Mouse (Mus musculus) liver (tissue): ENCODE results near the gene Hist1h2bh.

Source experiments
- DNase-seq: peaks from one replicate; pipeline ENCODE4 v3.0.0-alpha.2; 2020; ENCODE audit warnings: mixed read lengths

The Hist1h2bh gene

DNA sequence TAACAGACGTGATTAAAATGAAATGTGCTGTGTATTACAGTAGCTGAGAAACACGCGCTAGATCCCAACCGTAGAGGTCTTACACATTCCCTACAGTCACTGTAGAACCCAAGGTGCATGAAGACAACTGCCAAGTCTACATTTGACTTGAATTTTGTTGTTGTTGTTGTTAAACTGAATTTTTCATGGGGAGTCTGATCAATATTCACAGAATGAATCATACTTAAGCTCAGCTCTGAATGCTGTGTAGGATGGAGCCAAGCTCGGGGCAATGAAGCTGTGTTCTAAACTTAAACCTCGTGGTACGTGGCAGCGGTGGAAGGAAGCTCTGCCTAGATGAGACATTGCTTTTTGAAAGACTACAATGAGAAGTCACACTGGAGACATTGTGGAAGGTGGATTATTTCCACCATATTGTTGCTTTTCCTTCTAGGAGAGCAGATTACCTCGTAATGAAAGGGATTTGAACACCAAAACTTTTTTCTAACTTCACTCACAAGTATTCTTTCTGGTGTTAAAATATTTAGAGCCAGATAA is 41.1 kb downstream of the Hist1h2bh start:
- no peak for DNase-seq

GRCm38 (mm10) chr13:23501511-23501910 is 41.7 kb downstream of the Hist1h2bh start:
- DNase-seq, result no peak

DNA sequence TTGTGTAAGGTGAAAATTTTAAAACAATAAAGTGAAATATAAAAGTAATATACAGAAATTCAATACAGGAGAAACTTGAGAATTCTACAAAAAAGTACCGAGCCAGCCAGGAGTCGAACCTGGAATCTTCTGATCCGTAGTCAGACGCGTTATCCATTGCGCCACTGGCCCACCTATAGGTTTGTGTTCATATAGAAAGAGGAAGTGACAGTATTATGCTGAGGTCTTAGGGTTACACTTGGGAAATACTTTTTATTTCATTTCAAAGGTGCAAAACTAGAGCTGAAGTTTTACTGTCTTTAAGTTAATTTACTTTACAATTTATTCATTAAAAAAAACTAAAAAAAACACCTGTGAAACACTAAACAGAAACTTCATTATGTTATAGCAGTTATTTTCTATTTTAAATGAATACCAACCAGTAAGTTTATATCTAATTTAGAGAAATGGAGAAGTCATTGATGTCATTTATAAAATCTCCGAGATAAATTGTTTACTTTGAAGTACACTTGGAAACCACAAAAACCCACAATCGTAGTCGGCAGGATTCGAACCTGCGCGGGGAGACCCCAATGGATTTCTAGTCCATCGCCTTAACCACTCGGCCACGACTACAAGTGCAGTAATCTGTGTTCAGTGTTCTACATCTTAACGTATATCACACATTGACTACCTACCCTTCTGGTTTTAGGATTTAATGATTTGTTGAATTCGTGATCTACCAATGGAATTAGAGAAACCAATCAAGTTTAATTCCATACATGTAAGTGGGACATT is 42.6 kb downstream of the Hist1h2bh start:
- DNase-seq, result peak; percentile 90

- peak; percentile 46 for DNase-seq
Measured at GRCm38 (mm10) chr13:23499943-23500342, 43.2 kb downstream of the Hist1h2bh start.

GRCm38 (mm10) chr13:23498653-23499052 is 44.5 kb downstream of the Hist1h2bh start:
- no peak for DNase-seq

- peak; percentile 75 for DNase-seq
Measured at GRCm38 (mm10) chr13:23497656-23498321, 45.4 kb downstream of the Hist1h2bh start.

GRCm38 (mm10) chr13:23495526-23495925 is 47.7 kb downstream of the Hist1h2bh start:
- no peak for DNase-seq

DNA sequence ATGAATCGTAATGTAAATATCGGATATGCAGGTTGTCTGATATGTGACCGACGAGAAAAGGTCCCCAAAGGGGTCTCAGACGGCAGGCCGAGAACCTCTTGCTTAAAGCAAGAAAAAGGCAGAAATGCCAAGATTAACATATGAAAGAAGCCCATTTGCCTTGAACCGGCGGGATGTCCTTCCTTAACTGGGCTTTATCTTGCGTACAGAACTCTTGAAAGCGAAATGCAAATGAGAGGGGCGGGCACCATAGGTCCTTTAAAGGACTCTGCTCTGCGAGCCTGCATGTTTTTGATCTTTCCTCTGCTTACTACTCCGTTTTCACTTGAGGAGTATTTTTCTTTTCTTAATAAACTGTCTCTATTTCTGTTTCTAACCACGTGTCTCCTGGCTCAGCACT is 51.2 kb downstream of the Hist1h2bh start:
- peak; percentile 36 for DNase-seq
